Mouse (Mus musculus): Measurements from ENCODE around the gene C130050O18Rik.

GRCm38 (mm10) chr5:139433842-139434568, 28.9 kb downstream of the C130050O18Rik start:
- TF ChIP-seq CTCF (IDR thresholded peaks at IDR 0.05; ENCODE audit: extremely low read depth, insufficient read depth, insufficient read length, insufficient replicate concordance) (no peak), POLR2A (IDR thresholded peaks at IDR 0.05; ENCODE audit: low read depth, low read length) (no peak)
